Mouse (Mus musculus): ENCODE data around the gene Lexm. TPM values are rescaled to one million over a fixed set of nuclear protein-coding genes. Genes with fewer than 3 reads are reported as not detected.

The Lexm gene
- total RNA-seq, 2 experiments from 2014 or later, result not detected

- ATAC-seq (replicated peaks; ENCODE audit: poor library complexity), result no peak
Observed at GRCm38 (mm10) chr4:106627809-106628208, 10.8 kb upstream of the Lexm start.

DNA sequence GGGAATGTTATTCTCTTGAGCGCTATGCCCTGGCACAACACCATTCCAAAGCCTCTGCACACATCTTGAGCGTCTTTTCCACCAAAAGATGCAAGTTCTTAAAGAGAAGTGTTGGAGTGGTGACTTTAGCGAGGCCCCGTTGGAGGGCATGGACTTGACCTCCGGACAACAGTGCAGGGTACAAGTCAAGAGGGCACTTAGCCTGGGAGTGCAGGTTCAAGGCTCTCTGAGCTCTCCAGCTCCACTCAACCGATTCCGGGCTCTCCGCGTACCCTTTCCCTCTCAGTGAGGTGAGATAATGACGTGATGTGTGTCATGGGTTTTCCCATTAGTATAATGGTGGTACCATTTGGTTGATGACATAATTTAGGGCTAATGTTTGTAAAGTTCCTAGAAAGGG is 7.2 kb upstream of the Lexm start:
- no peak for ATAC-seq (replicated peaks; ENCODE audit: poor library complexity)

DNA sequence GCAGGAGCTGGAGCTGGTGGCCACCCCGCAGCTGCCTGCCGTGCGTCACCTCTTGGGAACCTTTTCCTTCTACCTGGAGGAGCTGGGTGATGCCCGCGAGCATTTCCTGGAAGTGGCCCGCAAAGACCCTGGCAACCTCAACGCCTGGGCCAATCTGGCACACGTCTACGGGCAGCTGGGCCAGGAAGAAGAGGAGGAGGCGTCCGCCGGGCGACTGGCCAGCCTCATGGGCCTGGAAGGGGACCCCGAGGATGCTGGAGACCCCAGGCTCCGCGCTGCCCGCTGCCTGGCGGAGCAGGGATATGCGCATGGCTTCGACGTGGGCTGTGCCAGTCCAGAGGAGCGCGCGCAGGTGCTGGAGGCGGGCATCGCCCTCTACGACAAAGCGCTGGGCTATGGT is 5.7 kb upstream of the Lexm start:
- no peak for ATAC-seq (replicated peaks; ENCODE audit: poor library complexity)

- ATAC-seq (replicated peaks; ENCODE audit: poor library complexity), result no peak
Observed at GRCm38 (mm10) chr4:106622030-106622493, 5.0 kb upstream of the Lexm start, which contains the start of gene Ttc22. Gene Ttc22, plus strand, starts transcription at chr4:106622432.

- ATAC-seq (replicated peaks; ENCODE audit: poor library complexity), result no peak
Observed at GRCm38 (mm10) chr4:106621428-106621827, 4.4 kb upstream of the Lexm start.

DNA sequence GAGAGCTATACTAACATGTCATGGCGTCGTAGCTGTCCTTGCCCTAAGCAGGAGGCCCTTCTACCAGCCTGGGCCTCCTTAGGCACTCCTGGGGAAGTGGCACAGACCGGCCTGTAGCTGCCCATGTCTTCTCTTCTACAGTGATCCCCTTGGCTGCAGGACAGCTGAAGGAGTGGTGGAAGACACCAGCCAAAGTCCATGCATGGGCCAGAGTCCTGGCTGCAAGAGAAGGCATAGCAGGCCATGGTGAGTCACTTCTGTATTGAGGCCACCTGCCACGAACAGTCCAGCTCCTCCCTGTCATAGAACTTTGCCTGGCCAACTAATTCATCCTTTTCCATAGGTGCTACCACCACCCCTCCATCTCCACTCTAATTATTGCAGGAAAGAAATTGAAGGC is 1.9 kb upstream of the Lexm start:
- no peak for ATAC-seq (replicated peaks; ENCODE audit: poor library complexity)

DNA sequence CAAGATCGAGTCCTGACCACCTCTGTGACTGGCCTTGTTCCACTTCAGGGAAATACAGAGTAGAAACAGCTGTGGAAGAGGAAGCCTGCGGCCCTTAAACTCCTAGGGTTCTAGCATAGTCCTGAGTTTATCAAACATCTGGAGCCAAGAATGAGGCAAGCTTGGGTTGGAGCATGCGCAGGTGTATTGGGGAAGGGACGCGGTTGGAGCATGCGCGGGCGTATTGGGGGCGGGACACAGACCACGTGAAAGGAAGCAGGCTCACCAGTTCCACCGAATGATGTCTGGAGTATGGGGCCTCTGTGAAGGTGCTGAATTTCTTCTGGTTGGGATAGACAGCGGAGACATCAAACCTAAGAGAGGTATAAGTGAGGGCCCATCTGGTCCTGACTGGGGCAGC is 1.4 kb downstream of the Lexm start:
- no peak for ATAC-seq (replicated peaks; ENCODE audit: poor library complexity)

GRCm38 (mm10) chr4:106614881-106615280 is 2.2 kb downstream of the Lexm start:
- no peak for ATAC-seq (replicated peaks; ENCODE audit: poor library complexity)

DNA sequence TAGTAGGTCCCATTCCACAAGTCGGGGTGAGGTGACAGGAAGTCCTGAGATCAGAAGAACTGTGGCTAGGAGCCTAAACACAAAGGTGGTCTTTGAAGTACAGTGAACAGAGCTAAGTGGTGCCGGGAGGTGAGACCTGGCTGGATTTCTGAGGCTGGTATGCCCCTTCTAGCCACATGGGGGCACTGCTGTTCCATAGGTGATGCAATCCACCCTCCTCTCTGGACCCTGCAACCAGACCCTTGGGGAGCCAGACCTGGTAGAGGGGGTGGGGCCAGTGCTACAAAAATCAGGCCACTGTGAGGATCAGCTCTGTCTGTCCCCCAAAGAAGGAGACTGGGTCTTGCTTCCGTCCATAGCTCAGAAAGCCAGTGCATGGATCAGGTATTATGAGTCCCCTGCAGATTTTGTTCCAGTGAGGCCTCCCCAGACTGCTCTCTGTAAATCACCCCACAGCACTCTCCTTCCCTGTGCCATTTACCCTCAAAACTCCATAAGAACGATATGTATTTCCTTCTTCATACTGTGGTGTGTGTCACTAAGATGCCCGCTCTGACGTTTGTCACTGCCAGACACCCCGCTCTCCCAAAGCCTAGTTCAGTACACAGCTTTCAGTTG is 2.8 kb downstream of the Lexm start:
- ATAC-seq (replicated peaks; ENCODE audit: poor library complexity), result peak; percentile 89

- ATAC-seq (replicated peaks; ENCODE audit: poor library complexity), result peak; percentile 32
Observed at GRCm38 (mm10) chr4:106613560-106613959, 3.5 kb downstream of the Lexm start.

- ATAC-seq (replicated peaks; ENCODE audit: poor library complexity), result no peak
Observed at GRCm38 (mm10) chr4:106613105-106613504, 3.9 kb downstream of the Lexm start.

DNA sequence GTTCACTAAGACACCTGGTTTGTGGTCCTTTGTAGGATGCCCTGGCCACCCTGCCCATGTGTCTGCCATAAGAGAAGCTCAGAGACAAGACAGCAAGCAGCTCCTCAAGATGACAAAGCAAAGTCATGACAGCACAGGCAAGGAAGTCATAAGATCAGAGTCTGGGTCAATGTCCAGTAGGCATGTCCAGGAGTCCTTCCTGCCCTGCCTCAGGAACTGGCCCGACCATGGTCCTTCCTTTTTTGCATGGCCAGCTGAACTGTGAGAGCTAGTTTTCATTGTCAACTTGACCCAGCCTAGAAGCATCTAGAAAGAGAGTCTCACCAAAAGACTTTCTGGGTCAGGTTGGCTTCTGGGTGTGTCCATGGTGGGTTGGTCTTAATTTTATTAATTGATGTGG is 9.1 kb downstream of the Lexm start:
- no peak for ATAC-seq (replicated peaks; ENCODE audit: poor library complexity)

DNA sequence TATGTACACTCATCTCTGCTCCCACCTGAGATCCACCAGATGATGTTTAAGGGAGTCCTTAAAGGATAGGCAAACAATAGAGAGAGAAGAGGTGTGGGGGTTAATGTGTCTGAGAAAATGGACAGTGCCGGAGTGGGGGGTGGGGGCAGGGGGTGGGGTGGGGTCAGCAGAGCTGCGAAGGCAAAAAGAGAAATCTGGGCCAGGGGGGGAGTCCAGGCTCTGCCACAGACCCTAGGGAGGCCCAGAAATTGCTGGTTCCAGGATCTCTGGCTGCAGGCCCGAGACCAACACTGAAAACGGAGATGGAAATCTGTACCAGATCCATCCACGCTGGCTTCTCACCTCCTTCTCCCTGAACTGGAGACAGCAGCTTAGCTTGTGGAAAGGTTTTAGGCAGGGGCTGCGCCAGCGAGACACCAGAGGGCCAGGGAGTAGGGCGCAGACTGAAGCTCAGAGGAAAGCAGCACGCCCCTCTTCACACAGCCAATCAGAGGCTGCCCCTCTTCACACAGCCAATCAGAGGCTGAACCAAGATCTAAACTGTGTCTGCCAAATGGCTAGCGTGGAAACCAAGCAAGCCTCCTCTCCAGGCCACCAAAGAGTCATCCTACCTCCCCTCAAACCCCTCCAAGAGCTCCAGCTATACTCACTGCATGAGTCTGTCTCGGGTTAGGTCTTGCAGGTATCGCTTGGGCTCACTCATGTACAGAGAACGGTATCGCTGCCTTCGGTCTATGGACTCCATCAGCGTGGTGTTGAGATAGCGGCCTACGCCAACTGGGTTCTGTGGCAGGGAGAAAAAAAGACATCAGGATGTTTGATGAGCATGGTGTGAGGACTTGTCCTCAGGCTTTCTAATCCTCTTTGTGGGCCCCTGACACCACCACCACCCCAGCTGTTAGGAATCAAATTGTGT is 10.1 kb downstream of the Lexm start:
- peak; percentile 58 for ATAC-seq (replicated peaks; ENCODE audit: poor library complexity)

GRCm38 (mm10) chr4:106600770-106601169 is 16.3 kb downstream of the Lexm start:
- ATAC-seq (replicated peaks; ENCODE audit: poor library complexity), result no peak

GRCm38 (mm10) chr4:106599415-106599814 is 17.6 kb downstream of the Lexm start:
- peak; percentile 60 for ATAC-seq (replicated peaks; ENCODE audit: poor library complexity)

GRCm38 (mm10) chr4:106597741-106598140 is 19.3 kb downstream of the Lexm start:
- no peak for ATAC-seq (replicated peaks; ENCODE audit: poor library complexity)

- no peak for ATAC-seq (replicated peaks; ENCODE audit: poor library complexity)
Observed at GRCm38 (mm10) chr4:106597055-106597454, 20.0 kb downstream of the Lexm start.

GRCm38 (mm10) chr4:106596200-106596599 is 20.8 kb downstream of the Lexm start:
- no peak for ATAC-seq (replicated peaks; ENCODE audit: poor library complexity)

- peak; percentile 46 for ATAC-seq (replicated peaks; ENCODE audit: poor library complexity)
Observed at GRCm38 (mm10) chr4:106593636-106594035, 23.4 kb downstream of the Lexm start.

DNA sequence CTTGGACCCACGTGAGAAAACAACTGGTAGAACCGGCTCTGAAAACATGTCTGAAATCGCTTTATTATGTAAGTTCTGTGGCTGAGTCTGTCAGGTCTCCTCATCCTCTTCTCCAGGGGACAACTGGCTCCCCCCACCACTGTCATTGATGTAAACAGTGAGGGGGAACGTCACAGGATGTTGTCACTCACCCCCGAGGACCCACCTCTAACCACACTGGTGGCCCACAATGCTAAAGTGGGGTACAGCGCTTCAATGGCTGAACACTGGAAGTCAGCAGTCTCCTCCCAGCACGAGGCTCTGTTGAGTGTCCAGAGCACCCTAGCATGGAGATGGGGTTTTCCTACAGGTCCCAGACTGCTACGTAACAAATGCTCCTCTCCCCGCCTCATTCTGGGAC is 26.2 kb downstream of the Lexm start:
- no peak for ATAC-seq (replicated peaks; ENCODE audit: poor library complexity)

- ATAC-seq (replicated peaks; ENCODE audit: poor library complexity), result no peak
Observed at GRCm38 (mm10) chr4:106590142-106590541, 26.9 kb downstream of the Lexm start.

- no peak for ATAC-seq (replicated peaks; ENCODE audit: poor library complexity)
Observed at GRCm38 (mm10) chr4:106587075-106587474, 30.0 kb downstream of the Lexm start.

Data from megakaryocyte progenitor cell, adult 5-6 weeks (primary cell).